Mouse (Mus musculus): ENCODE measurements at regions not wholly inside any gene's neighbourhood (a gene's known extent, or its start where the extent isn't known, plus 50 kb on each side); places are given as distances from the start of the nearest gene placed in this dataset.

DNA sequence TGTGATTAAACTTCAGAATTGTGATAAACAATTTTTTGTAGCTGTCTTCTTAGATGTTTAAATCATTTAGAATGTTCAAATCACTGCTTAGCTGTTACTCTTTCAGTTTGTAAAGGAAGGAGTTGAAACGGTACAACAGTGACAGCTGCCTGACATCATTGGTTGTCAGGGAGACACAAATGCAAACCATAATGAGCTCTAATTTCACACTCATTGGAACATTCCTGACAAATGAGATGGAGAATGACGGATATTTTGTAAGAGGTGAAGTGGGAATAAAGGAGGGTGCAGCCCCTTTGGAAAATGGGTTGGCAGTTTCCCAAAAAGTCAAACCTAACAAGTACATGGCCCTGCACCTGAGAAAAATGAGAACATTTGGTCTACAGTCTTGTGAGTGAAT lies 62.5 kb downstream of the Rad51ap2 start:
- no peaks in the 10 kb centered on the region for H3K36me3 ChIP-seq (ENCODE audit: insufficient read depth, low read length)
- no peak for ATAC-seq

DNA sequence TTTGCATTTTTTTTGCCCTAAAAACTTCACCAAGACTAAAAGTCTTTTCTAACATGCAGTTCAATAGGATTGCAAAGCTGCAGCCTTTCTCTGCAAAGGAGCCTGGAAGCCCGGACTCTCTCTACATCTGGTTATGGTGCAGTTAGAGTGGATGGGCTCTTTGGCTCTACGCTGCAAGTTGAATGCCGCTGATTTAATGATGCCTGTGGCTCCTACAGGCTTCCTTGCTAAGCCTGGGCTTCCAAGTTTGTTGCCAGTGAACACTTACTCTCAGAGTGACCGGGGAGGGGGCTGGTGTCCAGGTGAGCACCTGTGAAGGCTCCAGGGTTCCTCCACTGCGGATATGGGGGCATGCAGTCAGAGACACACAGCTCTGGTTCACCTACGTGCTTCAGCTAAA lies 107.0 kb downstream of the Rad51ap2 start:
- WGBS, result 76% methylated on average over 6 of the region's 6 CpGs
- Histone ChIP-seq H3K27ac (ENCODE audit: low read length) (no peak overlapping the region), H3K27me3 (replicated peaks; ENCODE audit: insufficient read depth, low read length) (no peaks in the 10 kb centered on the region), H3K9me3 (ENCODE audit: low read length) (no peaks in the 10 kb centered on the region), H3K9ac (replicated peaks; ENCODE audit: low read depth) (no peak overlapping the region), H3K4me3 (ENCODE audit: low read depth, low read length) (no peak overlapping the region), H3K4me1 (ENCODE audit: insufficient read depth, low read depth, low read length) (no peaks in the 10 kb centered on the region), H3K36me3 (ENCODE audit: insufficient read depth, low read length) (no peaks in the 10 kb centered on the region), H3K4me2 (replicated peaks; ENCODE audit: low read depth, low read length) (no peak overlapping the region)
- ATAC-seq, result no peak
- DNase-seq (ENCODE audit: low spot score), result no peak
- TF ChIP-seq CTCF (IDR thresholded peaks at IDR 0.05) (no peak), EP300 (IDR thresholded peaks at IDR 0.05) (no peak)

More for the DNA sequence above, 62.5 kb downstream of the Rad51ap2 start:
- no peak overlapping the region for H3K4me3 ChIP-seq (ENCODE audit: low read depth, low read length)
- no peaks in the 10 kb centered on the region for H3K9me3 ChIP-seq (ENCODE audit: low read length)
- WGBS, result 41% methylated on average over 2 of the region's 2 CpGs
- no peaks in the 10 kb centered on the region for H3K27me3 ChIP-seq (replicated peaks; ENCODE audit: insufficient read depth, low read length)
- TF ChIP-seq EP300 (IDR thresholded peaks at IDR 0.05), result no peak
- no peak for TF ChIP-seq CTCF (IDR thresholded peaks at IDR 0.05)
- no peak for DNase-seq (ENCODE audit: low spot score)
- no peak overlapping the region for H3K4me2 ChIP-seq (replicated peaks; ENCODE audit: low read depth, low read length)
- H3K9ac ChIP-seq (replicated peaks; ENCODE audit: low read depth), result no peak overlapping the region
- no peaks in the 10 kb centered on the region for H3K4me1 ChIP-seq (ENCODE audit: insufficient read depth, low read depth, low read length)
- no peak overlapping the region for H3K27ac ChIP-seq (ENCODE audit: low read length)

DNA sequence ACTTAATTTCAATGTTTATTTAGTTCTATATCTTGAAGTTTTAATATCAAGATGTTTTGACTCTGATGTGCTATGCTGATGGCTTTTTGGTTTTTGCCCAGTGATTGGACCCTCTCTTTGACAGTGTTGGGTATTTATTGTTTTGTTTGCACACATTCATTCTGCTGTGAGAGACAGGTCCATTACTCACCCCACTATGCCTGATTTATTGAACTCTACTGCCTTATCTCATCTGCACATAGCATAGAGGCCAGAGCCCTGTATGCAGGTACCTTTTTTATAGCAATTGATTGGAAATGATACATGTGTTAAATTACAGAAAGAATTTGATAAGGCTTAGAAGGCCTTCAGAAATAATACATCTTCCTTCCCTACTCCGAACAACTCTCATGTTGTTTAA lies 114.3 kb downstream of the Rad51ap2 start:
- H3K4me2 ChIP-seq (replicated peaks; ENCODE audit: low read depth, low read length), result no peak overlapping the region
- no peaks in the 10 kb centered on the region for H3K9me3 ChIP-seq (ENCODE audit: low read length)
- H3K36me3 ChIP-seq (ENCODE audit: insufficient read depth, low read length), result no peaks in the 10 kb centered on the region
- 88% methylated on average over 1 of the region's 1 CpGs for WGBS
- DNase-seq (ENCODE audit: low spot score), result no peak
- no peak overlapping the region for H3K27ac ChIP-seq (ENCODE audit: low read length)
- TF ChIP-seq CTCF (IDR thresholded peaks at IDR 0.05) (no peak), EP300 (IDR thresholded peaks at IDR 0.05) (no peak)
- ATAC-seq, result no peak
- H3K4me1 ChIP-seq (ENCODE audit: insufficient read depth, low read depth, low read length), result no peaks in the 10 kb centered on the region
- no peaks in the 10 kb centered on the region for H3K27me3 ChIP-seq (replicated peaks; ENCODE audit: insufficient read depth, low read length)
- H3K4me3 ChIP-seq (ENCODE audit: low read depth, low read length), result no peak overlapping the region
- no peak overlapping the region for H3K9ac ChIP-seq (replicated peaks; ENCODE audit: low read depth)

DNA sequence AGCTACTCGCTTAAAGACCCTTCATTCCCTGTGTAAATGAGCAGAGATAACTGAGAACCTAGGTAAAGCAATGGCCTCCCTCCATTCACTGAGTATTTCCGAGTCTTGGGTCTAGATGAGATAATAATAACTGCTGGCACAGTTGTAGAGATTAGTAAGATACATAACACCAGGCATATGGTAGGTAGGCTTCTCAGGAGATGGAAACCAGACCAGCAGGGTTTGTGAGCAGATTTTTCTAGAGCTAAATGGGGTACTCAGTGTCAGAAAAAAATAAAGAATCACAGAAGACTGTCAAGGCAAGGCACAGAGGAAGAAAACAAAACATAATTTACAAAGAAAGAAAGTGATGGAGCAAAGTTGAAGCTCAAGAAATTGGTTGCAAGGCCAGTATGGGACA lies 148.1 kb downstream of the Rad51ap2 start:
- WGBS, result 61% methylated on average over 2 of the region's 2 CpGs
- no peak overlapping the region for H3K27ac ChIP-seq (ENCODE audit: low read length)
- ATAC-seq (no peak), DNase-seq (ENCODE audit: low spot score) (no peak)
- no peak for TF ChIP-seq EP300 (IDR thresholded peaks at IDR 0.05)
- TF ChIP-seq CTCF (IDR thresholded peaks at IDR 0.05), result no peak
- H3K36me3 ChIP-seq (ENCODE audit: insufficient read depth, low read length), result no peaks in the 10 kb centered on the region
- no peak overlapping the region for H3K4me2 ChIP-seq (replicated peaks; ENCODE audit: low read depth, low read length)
- H3K9me3 ChIP-seq (ENCODE audit: low read length), result no peaks in the 10 kb centered on the region
- no peaks in the 10 kb centered on the region for H3K4me1 ChIP-seq (ENCODE audit: insufficient read depth, low read depth, low read length)
- no peak overlapping the region for H3K4me3 ChIP-seq (ENCODE audit: low read depth, low read length)
- H3K9ac ChIP-seq (replicated peaks; ENCODE audit: low read depth), result no peak overlapping the region
- H3K27me3 ChIP-seq (replicated peaks; ENCODE audit: insufficient read depth, low read length), result no peaks in the 10 kb centered on the region

DNA sequence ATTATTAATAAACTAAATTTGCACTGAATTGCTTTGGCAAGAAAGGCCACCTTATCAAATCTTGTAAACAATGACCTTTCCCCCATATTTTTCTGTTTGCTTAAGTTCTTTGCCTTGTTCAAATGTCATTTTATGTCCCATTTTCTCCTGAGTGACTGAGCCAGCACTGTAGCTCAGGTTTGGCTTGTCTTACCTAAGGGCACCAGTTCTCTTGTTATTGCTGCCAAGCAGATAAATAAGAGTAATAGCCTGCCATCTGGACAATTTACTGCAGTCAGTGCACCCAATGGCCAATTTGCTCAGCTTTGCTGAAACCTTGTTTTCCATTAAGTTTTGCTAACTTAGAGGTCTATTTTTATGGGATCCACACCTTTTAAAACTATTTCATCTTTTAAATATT lies 152.9 kb downstream of the Rad51ap2 start:
- TF ChIP-seq CTCF (IDR thresholded peaks at IDR 0.05), result no peak
- no peak for TF ChIP-seq EP300 (IDR thresholded peaks at IDR 0.05)
- H3K9me3 ChIP-seq (ENCODE audit: low read length), result no peaks in the 10 kb centered on the region

DNA sequence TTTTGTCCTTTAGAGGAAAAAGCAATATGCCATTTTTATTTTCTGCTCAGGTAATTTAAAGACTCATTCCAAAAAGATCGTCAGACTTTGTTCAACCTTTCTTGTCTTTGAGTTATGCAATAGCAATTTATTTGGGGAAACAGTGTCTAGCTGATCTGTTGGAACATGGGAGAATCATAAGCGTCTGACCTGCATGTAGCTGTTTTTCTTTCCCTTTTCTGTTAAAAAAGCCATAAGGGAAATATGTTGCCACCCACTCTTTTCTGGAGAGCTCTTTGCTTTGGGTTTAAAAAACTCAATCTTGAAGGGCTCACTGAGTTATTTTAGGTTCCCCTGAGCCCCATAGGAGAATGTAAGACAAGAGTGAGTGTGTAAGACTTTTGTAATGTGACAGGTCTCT lies 155.8 kb downstream of the Rad51ap2 start:
- Histone ChIP-seq H3K36me3 (ENCODE audit: insufficient read depth, low read length) (no peaks in the 10 kb centered on the region), H3K4me2 (replicated peaks; ENCODE audit: low read depth, low read length) (no peak overlapping the region), H3K27me3 (replicated peaks; ENCODE audit: insufficient read depth, low read length) (no peaks in the 10 kb centered on the region), H3K9me3 (ENCODE audit: low read length) (no peaks in the 10 kb centered on the region), H3K9ac (replicated peaks; ENCODE audit: low read depth) (no peak overlapping the region), H3K4me3 (ENCODE audit: low read depth, low read length) (no peak overlapping the region), H3K4me1 (ENCODE audit: insufficient read depth, low read depth, low read length) (no peaks in the 10 kb centered on the region), H3K27ac (ENCODE audit: low read length) (no peak overlapping the region)
- TF ChIP-seq CTCF (IDR thresholded peaks at IDR 0.05) (no peak), EP300 (IDR thresholded peaks at IDR 0.05) (no peak)
- ATAC-seq, result no peak
- WGBS, result 75% methylated on average over 2 of the region's 2 CpGs
- DNase-seq (ENCODE audit: low spot score), result no peak

More for the DNA sequence above, 152.9 kb downstream of the Rad51ap2 start:
- no peak overlapping the region for H3K4me2 ChIP-seq (replicated peaks; ENCODE audit: low read depth, low read length)
- no peak overlapping the region for H3K4me3 ChIP-seq (ENCODE audit: low read depth, low read length)
- no peaks in the 10 kb centered on the region for H3K27me3 ChIP-seq (replicated peaks; ENCODE audit: insufficient read depth, low read length)
- ATAC-seq (no peak), DNase-seq (ENCODE audit: low spot score) (no peak)
- H3K9ac ChIP-seq (replicated peaks; ENCODE audit: low read depth), result no peak overlapping the region
- H3K27ac ChIP-seq (ENCODE audit: low read length), result no peak overlapping the region
- no peaks in the 10 kb centered on the region for H3K4me1 ChIP-seq (ENCODE audit: insufficient read depth, low read depth, low read length)
- H3K36me3 ChIP-seq (ENCODE audit: insufficient read depth, low read length), result no peaks in the 10 kb centered on the region

DNA sequence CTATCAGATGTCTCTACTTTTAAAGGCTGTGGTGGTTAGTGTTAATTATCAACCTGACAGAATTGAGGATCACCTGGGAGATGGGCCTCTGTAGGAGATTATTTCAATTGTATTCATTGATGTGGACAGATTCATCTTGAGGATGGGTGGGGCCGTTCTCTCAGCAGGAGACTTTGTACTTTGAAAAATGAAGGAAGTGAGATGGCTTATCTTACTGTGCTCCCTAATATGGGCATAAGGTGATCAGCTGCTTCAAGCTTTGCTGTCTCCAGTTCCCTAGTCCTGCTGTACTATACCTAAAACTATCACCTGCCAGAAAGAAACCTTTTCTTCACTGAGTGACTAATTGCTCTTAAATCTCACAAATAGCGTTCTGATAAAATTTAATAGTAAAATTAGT lies 159.4 kb downstream of the Rad51ap2 start:
- no peaks in the 10 kb centered on the region for H3K36me3 ChIP-seq (ENCODE audit: insufficient read depth, low read length)
- H3K27me3 ChIP-seq (replicated peaks; ENCODE audit: insufficient read depth, low read length), result no peaks in the 10 kb centered on the region
- no peak overlapping the region for H3K27ac ChIP-seq (ENCODE audit: low read length)
- no peak for TF ChIP-seq CTCF (IDR thresholded peaks at IDR 0.05)
- no peak for TF ChIP-seq EP300 (IDR thresholded peaks at IDR 0.05)
- 65% methylated on average over 2 of the region's 2 CpGs for WGBS
- H3K9me3 ChIP-seq (ENCODE audit: low read length), result no peaks in the 10 kb centered on the region
- H3K4me1 ChIP-seq (ENCODE audit: insufficient read depth, low read depth, low read length), result no peaks in the 10 kb centered on the region
- no peak overlapping the region for H3K4me3 ChIP-seq (ENCODE audit: low read depth, low read length)
- H3K4me2 ChIP-seq (replicated peaks; ENCODE audit: low read depth, low read length), result no peak overlapping the region
- DNase-seq (ENCODE audit: low spot score), result no peak
- ATAC-seq, result no peak
- H3K9ac ChIP-seq (replicated peaks; ENCODE audit: low read depth), result no peak overlapping the region

All from lung, postnatal 0 days (tissue).